23 mouse cellular contexts compared by ENCODE assay signal in genomic region chr7:19855663-19856062, GRCm38 (mm10). TPM values are rescaled to one million over a fixed set of nuclear protein-coding genes. Genes with fewer than 3 reads are reported as not detected.
"Had no signal": no experiment of that assay in that cellular context is flagged by ENCODE, and none has a peak within 500 bp of the region (broad histone marks: within the 10 kb centered on the region; RNA-seq: fewer than 3 reads in every experiment).

No protein-coding gene starts in this region.

- DNase-seq: kidney, adult 18-20 months; kidney, postnatal 10 days; kidney, postnatal 4 days; left cerebral cortex, postnatal 4 days; midbrain, embryonic 14.5 days; retina, postnatal 1 day; right cerebral cortex, postnatal 14 days; thymus, adult 2 months; thymus, postnatal 25 days had no signal

RNA-seq across cellular contexts. Expression of gene Gm19345, which starts 3.9 kb away (rescaled TPM):
- polyA plus RNA-seq: kidney, embryonic 14.5 days; limb, embryonic 13.5 days; liver, embryonic 11.5 days; liver, embryonic 15.5 days; lung, embryonic 15.5 days; midbrain, embryonic 10.5 days; spleen, adult 2 months had no signal

RNA-seq across cellular contexts. Expression of gene Ceacam16, which starts 5.4 kb away (rescaled TPM):
- total RNA-seq: layer of hippocampus, adult 2 months; layer of hippocampus, postnatal 14 days; left cerebral cortex, adult 18-20 months; left cerebral cortex, postnatal 10 days; left cerebral cortex, postnatal 4 days had no signal
- polyA plus RNA-seq: kidney, embryonic 14.5 days; limb, embryonic 13.5 days; liver, embryonic 11.5 days; liver, embryonic 15.5 days; lung, embryonic 15.5 days; midbrain, embryonic 10.5 days; midbrain, embryonic 14.5 days; neural tube, embryonic 12.5 days; stomach, embryonic 15.5 days had no signal

RNA-seq across cellular contexts. Expression of gene Ceacam19, which starts 32.1 kb away (rescaled TPM):
- total RNA-seq: layer of hippocampus, adult 2 months; layer of hippocampus, postnatal 14 days; left cerebral cortex, adult 18-20 months; left cerebral cortex, postnatal 10 days; left cerebral cortex, postnatal 4 days had no signal
- polyA plus RNA-seq: kidney, embryonic 14.5 days; liver, embryonic 11.5 days; liver, embryonic 15.5 days; lung, embryonic 15.5 days; midbrain, embryonic 10.5 days; midbrain, embryonic 14.5 days; neural tube, embryonic 12.5 days; testis, adult 2 months had no signal

RNA-seq across cellular contexts. Expression of gene Cblc, which starts 59.1 kb away (rescaled TPM):
- total RNA-seq: layer of hippocampus, adult 2 months; layer of hippocampus, postnatal 14 days; left cerebral cortex, adult 18-20 months; left cerebral cortex, postnatal 10 days had no signal
- polyA plus RNA-seq: midbrain, embryonic 14.5 days; testis, adult 2 months had no signal
